Mouse (Mus musculus): ENCODE measurements around the gene Gpa33.

GRCm38 (mm10) chr1:166090306-166090705, 39.7 kb upstream of the Gpa33 start:
- TF ChIP-seq CTCF (IDR thresholded peaks at IDR 0.05; ENCODE audit: borderline replicate concordance, extremely low read depth, insufficient read depth, insufficient read length), result no peak
- TF ChIP-seq POLR2A (IDR thresholded peaks at IDR 0.05; ENCODE audit: borderline replicate concordance, extremely low read depth, insufficient read depth, insufficient read length, poor library complexity, severe bottlenecking), result no peak
